Mouse (Mus musculus) ES-E14 (cell line): ENCODE measurements at regions not wholly inside any gene's neighbourhood (a gene's known extent, or its start where the extent isn't known, plus 50 kb on each side); places are given as distances from the start of the nearest gene placed in this dataset.

ENCODE experiments used
- DNase-seq: peaks from one replicate; pipeline ENCODE4 v3.0.0-alpha.2; 2013; ENCODE audit warnings: low read depth, low spot score
- H3K27ac ChIP-seq: 2 replicates; pipeline ENCODE4 v1.5.1; 2012; ENCODE audit warnings: low read depth, mild to moderate bottlenecking, low read length, moderate library complexity, mixed read lengths; ENCODE audit not compliant: poor library complexity, insufficient read depth, severe bottlenecking
- H3K36me3 ChIP-seq: 2 replicates; pipeline ENCODE4 v1.6.1; 2012; ENCODE audit warnings: mild to moderate bottlenecking, low read length, moderate library complexity, mixed read lengths; ENCODE audit not compliant: control insufficient read depth, poor library complexity, insufficient read depth, severe bottlenecking
- H3K4me1 ChIP-seq, 2 experiments: fragments of 150-350 bp in 1 of 2; sonication (generic) in 1 of 2; 2 replicates each; pipeline ENCODE4 v1.6.1; 2012; ENCODE audit warnings: low read length in 2 of 2, mild to moderate bottlenecking in 1 of 2, mixed read lengths in 1 of 2; ENCODE audit not compliant: control insufficient read depth in 2 of 2, insufficient read depth in 2 of 2, poor library complexity in 1 of 2
- H3K4me3 ChIP-seq, 2 experiments: fragments of 150-350 bp in 1 of 2; sonication (generic) in 1 of 2; 2 replicates each; pipeline ENCODE4 v1.5.1; 2012; ENCODE audit warnings: low read length in 2 of 2, low read depth in 1 of 2, mild to moderate bottlenecking in 1 of 2, mixed read lengths in 1 of 2; ENCODE audit not compliant: insufficient read depth in 1 of 2, poor library complexity in 1 of 2, severe bottlenecking in 1 of 2
- H3K9ac ChIP-seq: 2 replicates; pipeline ENCODE4 v1.6.1; 2012; ENCODE audit warnings: low read depth, mild to moderate bottlenecking, low read length, mixed read lengths; ENCODE audit not compliant: poor library complexity, insufficient read depth, severe bottlenecking
- H3K9me3 ChIP-seq: fragments of 150-350 bp; sonication (generic); 2 replicates; pipeline ENCODE4 v1.6.1; 2012; ENCODE audit warnings: low read depth, mild to moderate bottlenecking, low read length; ENCODE audit not compliant: control insufficient read depth, insufficient read depth
- CHD2 ChIP-seq: IDR thresholded peaks from 2 replicates; pipeline ENCODE4 v1.6.1; 2014; ENCODE audit warnings: mild to moderate bottlenecking, low read depth, low read length, inconsistent platforms
- HCFC1 ChIP-seq: IDR thresholded peaks from 2 replicates; pipeline ENCODE4 v1.6.1; 2012; ENCODE audit warnings: low read length, inconsistent platforms, borderline replicate concordance; ENCODE audit not compliant: insufficient read depth
- MAFK ChIP-seq: IDR thresholded peaks from 2 replicates; pipeline ENCODE4 v1.6.1; 2014; ENCODE audit warnings: mild to moderate bottlenecking, low read depth, low read length, inconsistent platforms; ENCODE audit not compliant: insufficient read depth
- ZC3H11A ChIP-seq: IDR thresholded peaks from 2 replicates; pipeline ENCODE4 v1.6.1; 2012; ENCODE audit warnings: low read depth, mild to moderate bottlenecking, inconsistent platforms, low read length, borderline replicate concordance
- ZNF384 ChIP-seq: IDR thresholded peaks from 2 replicates; pipeline ENCODE4 v1.6.1; 2012; ENCODE audit warnings: low read depth, low read length, inconsistent platforms
- in situ Hi-C, 2 experiments: fragments of 600-800 bp; cut with MboI; formaldehyde crosslinking; loops; one replicate each; pipeline ENCODE4 v1.15.1; 2025; ENCODE audit warnings: low sequenced_read_pairs in 2 of 2, inconsistent platforms in 1 of 2; ENCODE audit not compliant: unreplicated experiment in 2 of 2

DNA sequence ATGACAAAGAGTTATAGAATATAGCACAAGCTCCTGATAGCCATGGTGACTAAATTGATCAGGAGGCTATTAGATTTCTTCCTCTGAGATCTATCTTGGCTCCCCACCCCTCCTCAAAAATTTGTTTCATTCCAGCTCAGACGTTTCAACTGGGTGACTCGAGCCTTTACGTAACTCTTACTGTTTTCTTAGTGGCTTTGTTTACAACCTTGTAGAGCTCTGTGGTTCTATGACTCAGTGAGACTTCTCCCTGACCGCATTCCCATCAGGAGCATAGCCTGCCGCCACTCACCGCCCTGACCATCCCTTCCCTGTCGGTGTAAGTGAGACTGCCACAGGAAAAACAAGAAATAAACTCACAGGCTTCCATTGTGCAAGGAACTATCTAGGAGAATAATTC lies 464.3 kb downstream of the Zfp704 start:
- TF ChIP-seq CHD2 (no peak), ZC3H11A (no peak), MAFK (no peak), HCFC1 (no peak), ZNF384 (no peak)
- H3K4me1 ChIP-seq, result no peaks in the 10 kb centered on the region
- H3K27ac ChIP-seq, result no peak overlapping the region
- DNase-seq, result no peak
- in situ Hi-C loops, result no loop called here
- no peaks in the 10 kb centered on the region for H3K9me3 ChIP-seq
- no peak overlapping the region for H3K9ac ChIP-seq
- no peaks in the 10 kb centered on the region for H3K36me3 ChIP-seq
- no peak overlapping the region for H3K4me3 ChIP-seq

DNA sequence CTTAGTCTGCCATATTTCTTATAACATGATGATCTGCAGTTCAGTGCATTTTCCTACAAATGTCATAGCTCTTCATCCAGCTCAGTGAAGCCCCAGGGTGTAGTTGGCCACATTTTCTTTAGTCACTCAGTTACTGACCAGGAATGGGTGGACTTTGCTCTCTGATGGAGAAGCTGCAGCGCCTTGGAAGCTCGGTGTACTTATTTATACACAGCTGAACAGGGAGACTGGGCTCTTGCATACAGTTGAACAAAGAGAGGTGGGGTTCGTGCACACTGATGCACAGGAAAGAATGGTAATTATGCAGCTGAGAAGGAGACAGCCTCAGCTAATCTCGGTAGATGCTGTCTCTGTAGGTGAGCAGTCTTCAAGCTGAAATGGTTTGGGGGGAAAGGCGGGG lies 468.0 kb downstream of the Zfp704 start:
- Histone ChIP-seq H3K27ac (no peak overlapping the region), H3K36me3 (no peaks in the 10 kb centered on the region), H3K4me1 (no peaks in the 10 kb centered on the region), H3K4me3 (no peak overlapping the region), H3K9me3 (no peaks in the 10 kb centered on the region), H3K9ac (no peak overlapping the region)
- TF ChIP-seq CHD2 (no peak), MAFK (no peak), HCFC1 (no peak), ZNF384 (no peak), ZC3H11A (no peak)
- in situ Hi-C loops, result no loop called here
- no peak for DNase-seq

- Histone ChIP-seq H3K27ac (no peak overlapping the region), H3K9ac (no peak overlapping the region), H3K4me3 (no peak overlapping the region), H3K36me3 (no peaks in the 10 kb centered on the region), H3K4me1 (no peaks in the 10 kb centered on the region), H3K9me3 (no peaks in the 10 kb centered on the region)
- no peak for DNase-seq
- TF ChIP-seq CHD2 (no peak), ZNF384 (no peak), HCFC1 (no peak), ZC3H11A (no peak), MAFK (no peak)
- in situ Hi-C loops, result no loop called here
Observed at GRCm38 (mm10) chr3:9137131-9137874, 472.6 kb downstream of the Zfp704 start.

GRCm38 (mm10) chr3:9133991-9134390 lies 475.9 kb downstream of the Zfp704 start:
- no peaks in the 10 kb centered on the region for H3K36me3 ChIP-seq
- H3K27ac ChIP-seq, result no peak overlapping the region
- no peak overlapping the region for H3K4me3 ChIP-seq
- no peak for DNase-seq
- H3K4me1 ChIP-seq, result peaks cover 2 to 8% of the 10 kb centered on the region in 2 experiments; a peak in 1 of 4 replicates
- TF ChIP-seq ZNF384 (no peak), HCFC1 (no peak), ZC3H11A (no peak), CHD2 (no peak), MAFK (no peak)
- no peaks in the 10 kb centered on the region for H3K9me3 ChIP-seq
- in situ Hi-C loops, result no loop called here
- no peak overlapping the region for H3K9ac ChIP-seq

GRCm38 (mm10) chr3:9132104-9132751 lies 477.7 kb downstream of the Zfp704 start:
- H3K9ac ChIP-seq, result no peak overlapping the region
- no peak for DNase-seq
- H3K27ac ChIP-seq, result no peak overlapping the region; the same call in 1 of the 2 replicates
- no peak overlapping the region for H3K4me3 ChIP-seq
- in situ Hi-C loops, result no loop called here
- H3K36me3 ChIP-seq, result no peaks in the 10 kb centered on the region
- no peaks in the 10 kb centered on the region for H3K9me3 ChIP-seq
- TF ChIP-seq HCFC1 (no peak), ZNF384 (no peak), CHD2 (no peak), ZC3H11A (no peak), MAFK (no peak)
- peaks cover 2 to 9% of the 10 kb centered on the region in 2 experiments; a peak in 2 of 4 replicates for H3K4me1 ChIP-seq
